Mouse (Mus musculus) CH12.LX (cell line): ENCODE results near the gene Ptprq. TPM values are rescaled to one million over a fixed set of nuclear protein-coding genes. Genes with fewer than 3 reads are reported as not detected.

Experiments
- DNase-seq: peaks from one replicate; pipeline ENCODE4 v3.0.0-alpha.2; 2013; ENCODE audit errors: extremely low read depth
- H3K27ac ChIP-seq: 2 replicates; pipeline ENCODE4 v1.5.1; 2012; ENCODE audit warnings: low read depth, mild to moderate bottlenecking, control low read depth, moderate library complexity; ENCODE audit not compliant: insufficient read depth
- H3K27me3 ChIP-seq: replicated peaks from 2 replicates; pipeline ENCODE3; 2012; ENCODE audit warnings: inconsistent platforms
- H3K36me3 ChIP-seq, 2 experiments: replicated peaks in 1 of 2; 2 replicates each; pipeline versions ENCODE3 to v1.6.1; 2012; ENCODE audit warnings: inconsistent platforms in 1 of 2, low read length in 1 of 2, mild to moderate bottlenecking in 1 of 2, mixed read lengths in 1 of 2, moderate library complexity in 1 of 2; ENCODE audit not compliant: control insufficient read depth in 1 of 2, insufficient read depth in 1 of 2
- H3K4me1 ChIP-seq, 2 experiments: 2 replicates each; pipeline ENCODE4 v1.6.1; 2012; ENCODE audit warnings: inconsistent platforms in 1 of 2, moderate library complexity in 1 of 2; ENCODE audit not compliant: insufficient read depth in 2 of 2, control insufficient read depth in 1 of 2
- H3K4me2 ChIP-seq: 2 replicates; pipeline ENCODE4 v1.6.1; 2012; ENCODE audit warnings: low read depth, mild to moderate bottlenecking, control low read depth; ENCODE audit not compliant: poor library complexity, insufficient read depth, severe bottlenecking
- H3K4me3 ChIP-seq, 3 experiments: fragments of 150-350 bp in 1 of 3; sonication (generic) in 1 of 3; replicated peaks in 1 of 3; 2 replicates each; pipeline versions ENCODE3 to v1.5.1; 2011 to 2012; ENCODE audit warnings: low read depth in 2 of 3, low read length in 2 of 3, mild to moderate bottlenecking in 2 of 3, moderate library complexity in 2 of 3, control low read depth in 1 of 3, improper control_type of control experiment in 1 of 3, inconsistent platforms in 1 of 3, mixed read lengths in 1 of 3; ENCODE audit not compliant: poor library complexity in 1 of 3
- H3K79me2 ChIP-seq: replicated peaks from 2 replicates; pipeline ENCODE4 v1.6.1; 2012; ENCODE audit warnings: mild to moderate bottlenecking, moderate library complexity; ENCODE audit not compliant: control insufficient read depth, poor library complexity, insufficient read depth, severe bottlenecking; ENCODE audit errors: extremely low read depth
- H3K9ac ChIP-seq: 2 replicates; pipeline ENCODE4 v1.6.1; 2012; ENCODE audit warnings: low read depth, mild to moderate bottlenecking, control low read depth, moderate library complexity; ENCODE audit not compliant: insufficient read depth
- H3K9me3 ChIP-seq: replicated peaks from 2 replicates; pipeline ENCODE3; 2012; ENCODE audit warnings: low read length, inconsistent platforms, mixed read lengths
- ELF1 ChIP-seq: IDR thresholded peaks from 2 replicates; pipeline ENCODE4 v1.6.1; 2014; ENCODE audit warnings: low read depth, mild to moderate bottlenecking, inconsistent platforms, low read length, improper control_type of control experiment
- HCFC1 ChIP-seq: IDR thresholded peaks from 2 replicates; pipeline ENCODE4 v1.6.1; 2012; ENCODE audit warnings: low read depth, mild to moderate bottlenecking, inconsistent platforms, low read length, improper control_type of control experiment
- JUN ChIP-seq: IDR thresholded peaks from 2 replicates; pipeline ENCODE4 v1.6.1; 2011; ENCODE audit warnings: low read depth, mild to moderate bottlenecking, low read length, improper control_type of control experiment, moderate library complexity; ENCODE audit not compliant: insufficient read depth
- JUND ChIP-seq: conservative IDR thresholded peaks from 2 replicates; pipeline ENCODE4 v1.6.1; 2011; ENCODE audit warnings: low read depth, low read length, improper control_type of control experiment
- KAT2A ChIP-seq: IDR thresholded peaks from 2 replicates; pipeline ENCODE4 v1.6.1; 2012; ENCODE audit warnings: low read length, improper control_type of control experiment, inconsistent platforms; ENCODE audit not compliant: insufficient replicate concordance
- MEF2A ChIP-seq: IDR thresholded peaks from 2 replicates; pipeline ENCODE4 v1.6.1; 2014; ENCODE audit warnings: low read depth, mild to moderate bottlenecking, inconsistent platforms, low read length, improper control_type of control experiment, borderline replicate concordance
- MXI1 ChIP-seq: IDR thresholded peaks from 2 replicates; pipeline ENCODE4 v1.6.1; 2011; ENCODE audit warnings: mild to moderate bottlenecking, low read depth, low read length, improper control_type of control experiment
- MYC ChIP-seq: IDR thresholded peaks from 2 replicates; pipeline ENCODE4 v1.6.1; 2011; ENCODE audit warnings: low read depth, mild to moderate bottlenecking, improper control_type of control experiment, low read length
- POLR2A ChIP-seq: IDR thresholded peaks from 2 replicates; pipeline ENCODE4 v1.6.1; 2011; ENCODE audit warnings: low read depth, mild to moderate bottlenecking, improper control_type of control experiment, low read length
- POLR2AphosphoS2 ChIP-seq: IDR thresholded peaks from 2 replicates; pipeline ENCODE4 v1.6.1; 2011; ENCODE audit warnings: low read depth, low read length, improper control_type of control experiment
- TBP ChIP-seq: conservative IDR thresholded peaks from 2 replicates; pipeline ENCODE4 v1.6.1; 2011; ENCODE audit warnings: low read depth, low read length, improper control_type of control experiment
- USF1 ChIP-seq: IDR thresholded peaks from 2 replicates; pipeline ENCODE4 v1.6.1; 2014; ENCODE audit warnings: low read depth, mild to moderate bottlenecking, inconsistent platforms, low read length, improper control_type of control experiment
- ZC3H11A ChIP-seq: IDR thresholded peaks from 2 replicates; pipeline ENCODE4 v1.6.1; 2012; ENCODE audit warnings: low read depth, mild to moderate bottlenecking, inconsistent platforms, low read length, improper control_type of control experiment
- ZKSCAN1 ChIP-seq: IDR thresholded peaks from 2 replicates; pipeline ENCODE4 v1.6.1; 2012; ENCODE audit warnings: low read depth, inconsistent platforms, low read length, improper control_type of control experiment, borderline replicate concordance
- ZMIZ1 ChIP-seq: IDR thresholded peaks from 2 replicates; pipeline ENCODE4 v1.6.1; 2012; ENCODE audit warnings: low read depth, mild to moderate bottlenecking, inconsistent platforms, low read length, improper control_type of control experiment
- dilution Hi-C: fragments of 300-500 bp; cut with MboI; formaldehyde crosslinking; loops from 2 replicates; pipeline ENCODE4 v1.14.3; 2020; ENCODE audit warnings: low sequenced_read_pairs; ENCODE audit not compliant: extremely low pct_unique_long_range_greater_than_20kb, extremely low pct_ligation_motif_present
- in situ Hi-C: fragments of 300-500 bp; cut with MboI; formaldehyde crosslinking; loops from 3 replicates; pipeline ENCODE4 v1.14.3; 2019; ENCODE audit warnings: low sequenced_read_pairs, low pct_ligation_motif_present, low pct_unique_long_range_greater_than_20kb, mixed read lengths
- polyA plus RNA-seq: library from polyadenylated mRNA; unstranded; fragments of >175 nt; gene quantifications from 2 replicates; pipeline ENCODE4 v1.2.1, GENCODE M21; 2012; ENCODE audit warnings: low read depth; ENCODE audit not compliant: insufficient read length
- total RNA-seq, 2 experiments: library from RNA; depleted of rRNA; stranded (reverse); fragments of 300-350 nt in 1 of 2; fragments of >200 nt in 1 of 2; gene quantifications; 2 replicates each; pipeline ENCODE4 v1.2.3; 2012 to 2014

The Ptprq gene
- total and polyA plus RNA-seq, 3 experiments, result not detected

DNA sequence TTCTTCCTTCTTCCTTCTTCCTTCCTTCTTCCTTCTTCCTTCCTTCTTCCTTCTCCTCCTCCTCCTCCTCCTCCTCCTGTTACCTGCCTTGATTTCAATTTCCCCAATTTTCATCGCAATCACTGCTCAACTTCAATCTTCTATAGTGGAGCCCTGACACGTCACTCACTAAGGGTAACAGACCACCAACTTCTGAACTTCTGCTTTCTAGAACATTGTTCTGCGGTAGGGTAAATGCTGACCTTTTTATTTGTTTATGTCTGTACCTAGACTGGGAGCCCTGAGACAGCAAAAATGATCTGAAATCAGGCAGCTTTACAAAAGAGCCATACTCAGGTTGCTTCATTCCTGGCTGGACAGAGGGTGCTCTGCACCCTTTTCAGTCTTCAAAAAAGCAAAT, 33.6 kb upstream of the Ptprq start:
- Histone ChIP-seq H3K9me3 (no peaks in the 10 kb centered on the region), H3K27me3 (peaks cover 2% of the 10 kb centered on the region), H3K9ac (no peak overlapping the region), H3K79me2 (no peaks in the 10 kb centered on the region), H3K4me3 (no peak overlapping the region), H3K4me2 (no peak overlapping the region), H3K36me3 (no peaks in the 10 kb centered on the region), H3K4me1 (no peaks in the 10 kb centered on the region), H3K27ac (no peak overlapping the region)
- in situ Hi-C loops (no loop called here), dilution Hi-C loops (no loop called here)
- DNase-seq, result no peak
- no peak for TF ChIP-seq ZC3H11A
- TF ChIP-seq ZKSCAN1, result no peak
- no peak for TF ChIP-seq TBP
- TF ChIP-seq JUN, result no peak
- no peak for TF ChIP-seq MEF2A
- TF ChIP-seq ZMIZ1, result no peak
- no peak for TF ChIP-seq KAT2A
- no peak for TF ChIP-seq POLR2A

DNA sequence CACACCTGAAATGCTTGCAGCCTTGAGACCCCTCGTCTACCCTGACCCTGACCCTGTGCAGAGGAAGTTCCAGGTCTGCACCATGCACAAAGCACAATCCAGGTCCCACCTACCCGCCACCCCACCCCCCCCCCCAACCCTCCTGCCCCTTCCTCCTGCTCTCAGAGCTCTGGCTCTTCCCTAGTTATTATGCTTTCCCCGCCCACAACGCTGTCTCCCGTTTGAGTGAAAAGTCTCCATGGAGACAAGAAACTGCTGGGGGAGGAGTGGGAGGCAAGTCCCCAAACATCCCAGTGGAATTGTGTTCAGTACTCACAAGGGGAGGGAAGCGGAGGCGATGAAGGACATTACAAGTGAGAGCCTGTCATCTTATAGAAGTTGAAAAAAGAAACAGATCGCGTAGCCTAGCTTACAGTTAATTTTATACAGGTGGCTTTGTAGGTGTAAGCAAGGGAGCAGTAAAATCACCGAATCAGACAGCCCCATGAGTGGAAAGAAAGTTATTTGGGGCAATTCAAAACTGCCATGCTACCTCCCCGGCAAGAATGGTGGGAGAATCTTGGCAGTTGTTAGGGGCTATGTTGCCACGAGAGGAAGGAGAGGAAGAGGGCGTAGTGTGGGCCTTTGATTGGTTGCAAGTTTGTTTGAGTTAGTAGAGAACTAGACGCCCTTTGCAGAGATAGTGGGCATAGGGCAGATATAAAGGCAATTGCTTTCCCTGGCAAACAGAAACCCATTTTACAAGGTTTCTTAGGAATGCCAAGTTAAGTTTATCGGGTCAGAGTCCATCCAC, 32.7 kb upstream of the Ptprq start:
- Histone ChIP-seq H3K9ac (no peak overlapping the region), H3K9me3 (no peaks in the 10 kb centered on the region), H3K27me3 (peaks cover 2% of the 10 kb centered on the region), H3K36me3 (no peaks in the 10 kb centered on the region), H3K4me2 (no peak overlapping the region), H3K4me1 (no peaks in the 10 kb centered on the region), H3K27ac (no peak overlapping the region), H3K4me3 (no peak overlapping the region), H3K79me2 (no peaks in the 10 kb centered on the region)
- no peak for DNase-seq
- TF ChIP-seq POLR2A (no peak), ZMIZ1 (no peak), MXI1 (no peak)
- in situ Hi-C loops, result no loop called here
- dilution Hi-C loops, result no loop called here

DNA sequence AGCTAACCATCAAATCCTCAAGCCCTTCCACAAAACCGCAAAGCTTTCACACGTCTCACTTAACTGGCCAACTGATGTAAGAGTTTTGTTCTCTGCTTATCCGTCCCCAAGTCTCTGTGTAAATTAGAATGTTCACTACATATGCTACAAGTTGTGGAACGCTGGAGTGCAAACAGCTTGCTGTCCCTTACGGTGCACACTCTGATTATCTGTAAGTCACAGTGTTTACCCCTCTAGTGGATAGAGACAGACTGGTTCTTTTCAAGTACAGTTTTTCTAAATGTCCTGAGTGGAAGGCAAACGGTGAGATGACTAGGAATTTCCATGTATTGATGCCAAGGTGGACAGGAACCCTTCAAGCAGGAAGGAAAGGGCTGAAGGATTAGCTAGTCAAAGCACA, 32.1 kb upstream of the Ptprq start:
- in situ Hi-C loops (no loop called here), dilution Hi-C loops (no loop called here)
- no peaks in the 10 kb centered on the region for H3K9me3 ChIP-seq
- no peak overlapping the region for H3K9ac ChIP-seq
- DNase-seq, result no peak
- no peaks in the 10 kb centered on the region for H3K79me2 ChIP-seq
- no peak overlapping the region for H3K4me2 ChIP-seq
- H3K4me1 ChIP-seq, result no peaks in the 10 kb centered on the region
- TF ChIP-seq MYC (no peak), ELF1 (no peak), MXI1 (no peak), HCFC1 (no peak), ZKSCAN1 (no peak), USF1 (no peak), POLR2AphosphoS2 (no peak), JUND (no peak)
- TF ChIP-seq, all 38 proteins: peak for 0
- no peaks in the 10 kb centered on the region for H3K36me3 ChIP-seq
- no peak overlapping the region for H3K27ac ChIP-seq
- H3K27me3 ChIP-seq, result peaks cover 2% of the 10 kb centered on the region
- no peak overlapping the region for H3K4me3 ChIP-seq
